Mouse (Mus musculus) T-helper 17 cell (primary cell): ENCODE results near the gene Csrp3.

Experiments used
- in situ Hi-C, 2 experiments: fragments of 300-600 bp; cut with MboI, MseI; formaldehyde crosslinking; loops; 1 replicate in 1 of 2; 2 replicates in 1 of 2; pipeline ENCODE4 v1.15.1; 2025; ENCODE audit warnings: high pct_unique_total_duplicates in 2 of 2

Gene Csrp3

GRCm38 (mm10) chr7:48847820-48848650, at the start of gene Csrp3:
Gene Csrp3, minus strand, starts transcription at chr7:48848033.
- in situ Hi-C loops = no loop called here

DNA sequence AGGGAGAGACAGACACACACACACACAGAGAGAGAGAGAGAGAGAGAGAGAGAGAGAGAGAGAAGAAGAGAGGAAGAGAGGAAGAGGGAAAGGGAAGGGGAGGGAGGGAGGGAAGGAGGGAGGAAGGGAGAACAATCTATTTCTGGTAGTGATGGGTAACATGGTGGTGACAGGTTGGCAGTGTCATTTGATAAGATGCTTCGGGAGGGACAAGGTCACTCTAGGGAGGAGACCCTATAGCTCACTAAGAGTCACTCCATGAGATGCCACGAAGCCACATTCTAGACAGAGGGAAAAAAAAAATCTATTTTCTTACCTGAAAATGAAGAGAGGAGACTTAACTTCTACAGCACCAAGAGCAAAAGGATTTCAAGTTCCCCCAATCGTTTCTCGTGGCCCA, 48.2 kb upstream of the Csrp3 start:
- in situ Hi-C loops = loop anchor here in 1 of 2 experiments (10.0 to 25.0 kb wide), 2 partner anchors 219 to 759 kb away; no protein-coding TSS in a partner anchor

- in situ Hi-C loops = loop anchor here in 1 of 2 experiments (10.0 to 25.0 kb wide), 2 partner anchors 219 to 758 kb away; no protein-coding TSS in a partner anchor
These were observed 47.6 kb upstream of the Csrp3 start for GRCm38 (mm10) chr7:48895475-48895874.

- in situ Hi-C loops = loop anchor here (5.0 to 25.0 kb wide), 3 partner anchors 43 to 757 kb away; no protein-coding TSS in a partner anchor
These were observed 46.9 kb upstream of the Csrp3 start for GRCm38 (mm10) chr7:48894763-48895162.

- in situ Hi-C loops = loop anchor here (5.0 to 25.0 kb wide), 3 partner anchors 43 to 757 kb away; no protein-coding TSS in a partner anchor
These were observed 46.3 kb upstream of the Csrp3 start for GRCm38 (mm10) chr7:48894152-48894551.

DNA sequence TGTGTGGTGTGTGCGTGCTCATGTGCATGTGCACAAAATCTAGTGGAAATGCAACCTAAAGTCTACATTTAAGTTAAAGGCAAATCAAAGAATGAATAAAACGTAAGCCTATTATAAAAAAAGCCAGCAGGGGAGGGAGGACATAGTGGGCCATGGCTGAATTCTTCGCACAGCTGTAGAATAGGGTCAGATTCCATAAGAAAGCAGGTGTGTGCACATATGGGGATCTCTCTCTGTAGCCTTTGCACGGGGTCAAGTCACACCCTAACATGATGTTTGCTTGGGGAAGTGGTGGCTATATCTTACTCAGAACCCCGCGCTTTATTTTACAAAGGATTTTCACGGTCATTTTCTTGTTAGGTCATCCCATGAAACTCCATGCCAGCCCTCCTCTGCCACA, 45.3 kb upstream of the Csrp3 start:
- in situ Hi-C loops = loop anchor here (5.0 to 25.0 kb wide), 3 partner anchors 44 to 756 kb away; no protein-coding TSS in a partner anchor

DNA sequence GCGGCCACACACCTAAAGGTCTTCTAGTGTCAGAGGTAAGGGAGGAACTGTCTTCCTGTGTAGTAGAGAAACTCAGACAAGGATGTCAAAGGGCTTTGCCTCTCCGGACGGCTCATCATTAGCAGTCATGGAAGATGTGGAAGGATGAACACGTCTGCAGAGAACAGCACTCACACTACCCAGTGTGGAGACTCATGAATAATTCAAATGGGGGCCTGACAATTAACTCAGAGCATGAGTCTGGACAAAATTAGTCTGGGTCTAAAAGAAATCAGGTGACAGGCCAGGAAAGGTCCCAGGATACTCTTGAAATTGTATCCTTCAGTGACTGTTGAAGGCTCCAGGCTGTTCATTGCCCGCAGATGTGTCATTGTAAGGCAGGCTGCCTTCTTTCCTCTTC, 43.2 kb upstream of the Csrp3 start:
- in situ Hi-C loops = loop anchor here (5.0 to 25.0 kb wide), 3 partner anchors 46 to 754 kb away; no protein-coding TSS in a partner anchor

GRCm38 (mm10) chr7:48888751-48889150, 40.9 kb upstream of the Csrp3 start:
- in situ Hi-C loops = loop anchor here (5.0 to 25.0 kb wide), 2 partner anchors 136 to 751 kb away; no protein-coding TSS in a partner anchor

DNA sequence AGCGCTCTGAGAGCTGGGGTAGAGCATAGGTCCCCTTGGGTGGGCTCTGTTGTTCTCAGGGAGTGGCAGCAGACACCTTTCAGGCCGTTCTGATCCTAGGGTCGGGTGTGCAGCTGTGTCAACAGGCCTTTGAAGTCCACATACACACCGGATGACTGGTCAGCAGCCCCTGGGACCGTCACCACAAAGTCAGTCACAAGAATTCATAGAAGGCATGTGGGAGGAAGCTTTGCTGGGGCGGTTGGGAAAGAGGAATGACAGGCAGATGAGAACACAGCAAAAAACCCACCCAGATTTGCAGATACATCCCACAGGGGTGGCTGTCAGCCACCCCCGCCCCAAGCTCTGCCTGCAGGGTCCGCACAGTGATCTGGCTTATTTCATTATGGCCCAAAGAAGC, 40.1 kb upstream of the Csrp3 start:
- in situ Hi-C loops = loop anchor here (5.0 to 25.0 kb wide), 2 partner anchors 136 to 751 kb away; no protein-coding TSS in a partner anchor

DNA sequence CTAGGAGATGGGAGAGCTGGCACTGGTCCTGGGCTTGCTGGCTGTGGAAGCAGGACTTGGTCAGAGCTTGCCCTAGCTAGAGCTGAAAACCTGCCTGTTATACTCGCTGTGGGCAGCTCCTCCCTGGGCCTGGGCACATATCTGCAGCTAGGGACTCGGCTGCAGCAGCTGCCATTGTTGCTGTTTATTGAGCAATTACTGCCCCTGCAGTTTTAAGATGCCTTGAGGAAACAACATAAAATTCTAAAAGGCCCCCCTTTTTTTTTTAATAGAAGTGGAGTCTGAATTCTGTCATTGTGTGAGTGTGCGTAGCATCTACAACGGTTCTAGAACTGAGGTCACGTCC, 36.4 kb upstream of the Csrp3 start:
- in situ Hi-C loops = loop anchor here in 1 of 2 experiments (25.0 kb wide), 1 partner anchor 747 kb away; no protein-coding TSS in a partner anchor

DNA sequence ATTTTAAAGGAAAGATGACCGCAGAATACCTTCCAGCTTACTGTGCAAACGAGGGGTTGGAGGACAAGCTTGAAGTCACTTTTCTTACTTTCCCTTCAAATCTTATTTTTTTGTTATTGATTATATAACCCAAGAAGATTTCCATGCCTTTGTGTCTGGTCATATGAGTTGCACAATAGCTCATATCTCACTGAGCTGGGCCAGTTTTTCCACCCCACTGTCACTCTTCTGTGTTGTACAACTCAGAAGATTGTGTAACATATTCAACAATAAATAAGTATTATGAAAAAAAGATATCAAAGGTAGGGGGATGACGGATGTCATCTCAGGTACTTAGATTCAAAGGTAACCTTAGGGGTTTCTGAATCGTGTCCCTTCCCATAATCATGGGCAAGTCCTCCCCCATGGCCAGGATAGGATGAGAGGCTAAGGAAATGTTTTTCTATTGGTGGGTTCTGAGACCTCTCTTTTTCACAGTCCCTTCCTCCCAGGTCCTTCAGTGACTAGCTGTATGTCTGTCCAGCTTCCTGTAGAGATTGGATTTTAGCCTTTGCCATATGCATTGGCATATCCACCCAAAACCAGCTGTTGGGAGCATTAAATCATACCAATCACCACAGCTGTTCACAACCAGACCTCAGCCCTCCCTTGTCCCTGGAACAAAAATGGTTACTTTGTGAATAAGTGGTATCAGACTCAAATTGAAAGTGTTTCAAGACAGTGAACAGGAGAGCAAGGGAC, 35.9 kb upstream of the Csrp3 start:
- in situ Hi-C loops = loop anchor here in 1 of 2 experiments (25.0 kb wide), 1 partner anchor 746 kb away; no protein-coding TSS in a partner anchor

DNA sequence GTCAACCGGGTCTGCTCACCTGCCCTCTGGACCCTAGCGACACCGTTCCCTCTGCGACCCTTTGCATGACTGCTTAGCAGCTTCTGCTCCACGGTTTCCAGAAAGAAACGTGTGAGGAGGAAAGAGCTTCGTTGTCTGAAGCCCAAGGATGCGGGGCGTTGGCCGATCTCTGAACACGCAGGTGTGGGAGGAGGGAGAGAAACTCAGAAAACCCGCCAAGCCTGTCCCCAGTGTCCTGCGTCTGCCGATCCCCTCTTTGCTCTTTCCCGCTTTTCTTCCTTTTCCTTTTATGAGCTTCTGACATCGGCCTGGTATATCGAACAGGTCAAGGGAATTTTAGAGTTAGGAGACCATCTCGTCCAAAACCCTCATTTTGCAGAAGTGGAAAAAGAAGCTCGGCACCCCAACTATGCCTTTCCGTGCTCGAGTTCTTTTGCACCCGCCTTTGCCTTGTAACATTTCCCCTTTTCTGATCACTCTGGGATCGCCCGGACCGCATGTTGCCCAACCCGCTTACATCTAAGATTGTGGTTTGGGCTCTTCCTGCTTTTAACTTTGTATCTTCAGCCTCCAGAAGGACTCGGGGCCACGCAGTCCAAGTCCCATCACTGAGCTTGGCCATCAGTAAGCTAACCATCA, 34.3 kb upstream of the Csrp3 start:
- in situ Hi-C loops = loop anchor here in 1 of 2 experiments (25.0 kb wide), 1 partner anchor 745 kb away; no protein-coding TSS in a partner anchor

DNA sequence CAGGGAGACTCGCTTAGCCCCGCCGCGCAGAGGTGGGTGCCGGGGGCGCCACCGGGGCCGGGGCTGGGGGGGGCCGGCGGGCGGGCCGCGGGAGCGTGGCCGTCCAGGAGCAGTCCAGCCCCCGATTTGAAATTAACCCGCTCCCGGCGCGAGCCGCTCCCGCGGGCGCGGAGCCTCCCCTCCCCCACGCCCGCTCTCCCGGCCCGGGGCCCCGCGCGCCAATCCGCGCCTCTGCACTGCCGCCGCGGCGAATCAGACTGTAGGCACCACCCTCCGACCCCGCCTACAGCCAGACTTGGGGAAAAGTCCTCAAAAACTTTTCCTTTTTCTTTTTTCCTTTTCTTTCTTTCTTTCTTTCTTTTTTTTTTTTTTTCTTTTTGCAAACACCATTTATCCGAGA, 33.7 kb upstream of the Csrp3 start, which contains the start of gene E2f8:
Gene E2f8, minus strand, starts transcription at position 111 of the 400 bp plus-strand sequence.
- in situ Hi-C loops = loop anchor here in 1 of 2 experiments (25.0 kb wide), 1 partner anchor 744 kb away; no protein-coding TSS in a partner anchor

GRCm38 (mm10) chr7:48880591-48881481, 33.0 kb upstream of the Csrp3 start:
- in situ Hi-C loops = loop anchor here in 1 of 2 experiments (25.0 kb wide), 1 partner anchor 744 kb away; no protein-coding TSS in a partner anchor

DNA sequence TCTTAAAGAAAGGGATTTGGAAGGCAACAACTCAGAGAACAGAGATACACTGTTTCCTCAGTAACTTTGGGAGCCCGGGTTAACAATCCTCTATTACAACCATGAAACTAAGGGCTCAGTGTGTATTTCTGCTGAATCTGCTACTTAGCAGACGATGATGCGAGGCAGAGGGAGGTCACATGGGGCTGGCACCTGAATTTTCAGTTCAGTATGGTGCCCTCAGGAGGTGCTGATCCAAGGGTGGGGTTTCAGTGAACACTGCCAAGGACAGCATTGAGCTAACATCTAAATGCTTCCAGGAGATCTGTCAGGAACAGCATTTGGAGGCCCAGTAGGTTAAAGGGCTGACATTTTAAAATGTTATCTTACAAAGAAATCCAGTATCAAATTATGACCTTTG, 31.7 kb upstream of the Csrp3 start:
- in situ Hi-C loops = loop anchor here in 1 of 2 experiments (5.0 to 25.0 kb wide), 3 partner anchors 132 to 1975 kb away; no protein-coding TSS in a partner anchor

DNA sequence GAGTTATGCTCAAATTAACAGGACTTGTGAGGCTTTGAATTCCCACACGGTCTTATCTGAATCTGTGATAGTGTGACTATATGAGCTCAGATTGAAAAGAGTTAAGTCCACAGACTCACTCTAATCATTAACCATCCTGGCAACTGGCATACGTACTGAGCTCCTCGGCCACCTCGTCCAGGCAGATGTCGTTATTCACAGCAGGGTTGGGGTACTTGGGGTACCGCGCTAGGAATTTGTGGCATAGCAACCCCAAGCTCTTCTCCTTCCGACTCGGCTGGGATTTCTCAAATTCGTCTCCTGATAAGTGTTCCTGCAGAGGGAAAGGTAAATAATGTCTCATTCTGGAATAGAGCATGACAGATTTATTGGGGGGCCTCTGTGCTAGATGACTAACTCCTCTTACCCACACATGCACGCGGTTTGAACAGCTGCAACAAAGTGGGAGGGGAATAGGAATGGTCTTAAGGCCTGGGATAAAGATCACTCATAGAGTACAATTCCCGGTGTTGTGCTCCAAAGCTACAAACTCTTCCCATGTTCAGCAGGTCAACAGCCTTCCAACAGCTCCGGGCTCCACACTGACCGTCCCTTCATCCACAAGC, 30.1 kb upstream of the Csrp3 start:
- in situ Hi-C loops = loop anchor here in 1 of 2 experiments (5.0 to 25.0 kb wide), 3 partner anchors 131 to 1973 kb away; no protein-coding TSS in a partner anchor

- in situ Hi-C loops = loop anchor here in 1 of 2 experiments (5.0 to 25.0 kb wide), 3 partner anchors 129 to 1972 kb away; no protein-coding TSS in a partner anchor
These were observed 28.7 kb upstream of the Csrp3 start for GRCm38 (mm10) chr7:48876526-48876925.

GRCm38 (mm10) chr7:48875096-48875495, 27.3 kb upstream of the Csrp3 start:
- in situ Hi-C loops = loop anchor here in 1 of 2 experiments (5.0 to 25.0 kb wide), 3 partner anchors 128 to 1970 kb away; no protein-coding TSS in a partner anchor

GRCm38 (mm10) chr7:48871292-48871691, 23.5 kb upstream of the Csrp3 start:
- in situ Hi-C loops = loop anchor here (5.0 to 10.0 kb wide), 2 partner anchors 74 to 1966 kb away; no protein-coding TSS in a partner anchor
